Mouse (Mus musculus): ENCODE data around the gene Rdh1. TPM values are rescaled to one million over a fixed set of nuclear protein-coding genes. Genes with fewer than 3 reads are reported as not detected.

Rdh1 gene
- polyA plus RNA-seq, 1 experiment from 2014 or later, result not detected

DNA sequence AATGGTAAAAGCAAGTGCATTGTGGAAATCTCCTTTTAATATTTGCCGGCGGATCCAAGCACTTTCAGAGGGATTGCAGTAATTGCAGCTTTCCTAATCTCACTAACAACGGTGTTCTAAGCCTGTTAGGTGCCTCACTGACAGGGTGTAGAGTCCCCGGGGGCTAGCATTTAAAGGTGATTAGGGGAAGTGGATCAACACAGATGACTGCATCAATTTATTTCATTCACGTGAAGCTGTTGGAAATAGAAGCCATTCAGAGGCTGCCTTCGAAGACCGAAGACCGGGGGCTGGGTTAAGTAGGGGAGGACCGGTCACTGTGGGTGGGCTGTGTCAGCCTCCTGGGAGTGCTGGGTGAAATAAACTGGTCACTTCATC, 28.6 kb upstream of the Rdh1 start:
- DNase-seq (peak; percentile 63), ATAC-seq (ENCODE audit: low FRiP score, low TSS enrichment) (no peak)
- Histone ChIP-seq H3K4me2 (ENCODE audit: low read length) (no peak overlapping the region), H3K9me3 (ENCODE audit: control insufficient read depth, low read length) (no peaks in the 10 kb centered on the region), H3K36me3 (ENCODE audit: control insufficient read depth, insufficient read depth, low read length) (no peaks in the 10 kb centered on the region), H3K4me1 (ENCODE audit: control insufficient read depth, insufficient read depth, low read length) (peaks cover 7% of the 10 kb centered on the region; the same call in 1 of the 2 replicates), H3K9ac (replicated peaks; ENCODE audit: low read length) (0 out of 2 replicates have a peak overlapping the region, but pooled peaks have one; percentile 12), H3K27ac (replicated peaks; ENCODE audit: low read depth, low read length) (0 out of 2 replicates have a peak overlapping the region, but pooled peaks have one; percentile 26), H3K4me3 (replicated peaks; ENCODE audit: low read depth, low read length) (no peak overlapping the region), H3K27me3 (ENCODE audit: control insufficient read depth, insufficient read depth, low read length) (no peaks in the 10 kb centered on the region)
- 14% methylated on average over 9 of the region's 9 CpGs for WGBS

DNA sequence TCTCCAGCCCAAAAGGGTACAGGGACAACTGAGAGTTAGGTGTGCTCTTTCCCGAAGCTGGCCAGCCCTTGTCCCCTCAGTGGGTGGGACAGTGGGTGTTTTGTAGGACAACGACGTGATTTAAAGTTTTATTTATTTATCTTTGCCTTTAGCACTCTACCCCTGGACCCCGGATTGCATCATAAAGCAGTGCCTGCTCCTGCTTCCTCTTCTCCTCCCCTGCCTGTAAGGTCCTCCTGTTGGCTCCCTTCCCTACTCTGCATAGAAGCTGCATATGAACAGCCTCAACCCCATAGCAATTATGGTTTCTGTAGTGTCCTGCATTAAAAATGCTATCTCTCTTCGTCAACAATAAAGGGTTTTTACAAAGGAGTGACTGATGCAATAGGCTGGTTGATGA, 28.1 kb upstream of the Rdh1 start:
- ATAC-seq (ENCODE audit: low FRiP score, low TSS enrichment), result no peak
- H3K4me2 ChIP-seq (ENCODE audit: low read length), result no peak overlapping the region
- no peak overlapping the region for H3K27ac ChIP-seq (replicated peaks; ENCODE audit: low read depth, low read length)

DNA sequence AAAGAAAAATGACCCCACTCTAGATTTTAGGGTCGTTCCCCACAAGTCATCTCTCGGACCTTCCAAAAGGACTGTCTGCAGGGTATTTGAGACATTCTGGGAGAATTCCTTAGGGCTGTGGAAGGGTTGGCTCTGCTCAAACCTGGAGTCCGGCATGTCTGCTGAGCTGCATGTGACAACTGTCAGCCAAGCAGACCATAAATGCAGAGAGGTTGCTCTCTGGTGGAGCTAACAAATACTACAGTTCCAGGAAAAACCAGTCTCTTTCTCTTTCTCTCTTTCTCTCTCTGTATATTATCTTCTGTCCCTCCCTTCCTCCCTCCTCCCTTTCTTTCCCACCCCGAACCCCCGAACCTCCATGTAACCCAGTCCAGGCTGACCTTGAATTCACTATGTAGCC, 25.1 kb upstream of the Rdh1 start:
- Histone ChIP-seq H3K27me3 (ENCODE audit: control insufficient read depth, insufficient read depth, low read length) (no peaks in the 10 kb centered on the region), H3K9ac (replicated peaks; ENCODE audit: low read length) (no peak overlapping the region), H3K4me2 (ENCODE audit: low read length) (no peak overlapping the region), H3K4me1 (ENCODE audit: control insufficient read depth, insufficient read depth, low read length) (peaks cover 7% of the 10 kb centered on the region; the same call in 1 of the 2 replicates), H3K9me3 (ENCODE audit: control insufficient read depth, low read length) (no peaks in the 10 kb centered on the region), H3K36me3 (ENCODE audit: control insufficient read depth, insufficient read depth, low read length) (no peaks in the 10 kb centered on the region), H3K27ac (replicated peaks; ENCODE audit: low read depth, low read length) (no peak overlapping the region), H3K4me3 (replicated peaks; ENCODE audit: low read depth, low read length) (no peak overlapping the region)
- DNase-seq (peak; percentile 77), ATAC-seq (ENCODE audit: low FRiP score, low TSS enrichment) (no peak)
- WGBS, result 51% methylated on average over 5 of the region's 5 CpGs

More for the DNA sequence above, 28.1 kb upstream of the Rdh1 start:
- Histone ChIP-seq H3K9me3 (ENCODE audit: control insufficient read depth, low read length) (no peaks in the 10 kb centered on the region), H3K4me3 (replicated peaks; ENCODE audit: low read depth, low read length) (no peak overlapping the region), H3K36me3 (ENCODE audit: control insufficient read depth, insufficient read depth, low read length) (no peaks in the 10 kb centered on the region), H3K9ac (replicated peaks; ENCODE audit: low read length) (no peak overlapping the region), H3K4me1 (ENCODE audit: control insufficient read depth, insufficient read depth, low read length) (peaks cover 7% of the 10 kb centered on the region; the same call in 1 of the 2 replicates), H3K27me3 (ENCODE audit: control insufficient read depth, insufficient read depth, low read length) (no peaks in the 10 kb centered on the region)
- DNase-seq, result no peak
- WGBS, result 47% methylated on average over 5 of the region's 5 CpGs

DNA sequence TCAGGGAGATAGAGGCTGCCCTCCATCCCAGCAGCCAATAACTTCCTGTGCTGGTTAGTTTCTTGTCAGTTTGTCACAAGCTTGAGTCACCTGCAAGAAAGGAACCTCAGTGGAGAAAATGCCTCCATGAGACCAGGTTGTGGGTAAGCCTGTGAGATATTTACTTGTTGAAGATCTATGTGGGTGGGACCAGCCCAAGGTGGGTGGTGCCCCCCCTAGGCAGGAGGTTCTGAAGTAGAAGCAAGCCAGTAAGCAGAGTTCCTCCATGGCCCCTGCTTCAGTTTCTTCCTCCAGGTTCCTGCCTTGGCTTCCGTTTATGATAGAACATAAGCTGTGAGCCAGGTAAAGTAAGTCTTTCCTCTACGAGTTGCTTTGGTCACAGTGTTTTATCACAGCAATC, 23.3 kb upstream of the Rdh1 start:
- ATAC-seq (ENCODE audit: low FRiP score, low TSS enrichment) (no peak), DNase-seq (no peak)
- H3K36me3 ChIP-seq (ENCODE audit: control insufficient read depth, insufficient read depth, low read length), result no peaks in the 10 kb centered on the region
- WGBS, result 86% methylated on average over 2 of the region's 2 CpGs
- H3K4me1 ChIP-seq (ENCODE audit: control insufficient read depth, insufficient read depth, low read length), result peaks cover 14% of the 10 kb centered on the region
- H3K27ac ChIP-seq (replicated peaks; ENCODE audit: low read depth, low read length), result no peak overlapping the region
- H3K9ac ChIP-seq (replicated peaks; ENCODE audit: low read length), result no peak overlapping the region
- no peak overlapping the region for H3K4me3 ChIP-seq (replicated peaks; ENCODE audit: low read depth, low read length)
- no peaks in the 10 kb centered on the region for H3K27me3 ChIP-seq (ENCODE audit: control insufficient read depth, insufficient read depth, low read length)
- no peaks in the 10 kb centered on the region for H3K9me3 ChIP-seq (ENCODE audit: control insufficient read depth, low read length)
- H3K4me2 ChIP-seq (ENCODE audit: low read length), result no peak overlapping the region

DNA sequence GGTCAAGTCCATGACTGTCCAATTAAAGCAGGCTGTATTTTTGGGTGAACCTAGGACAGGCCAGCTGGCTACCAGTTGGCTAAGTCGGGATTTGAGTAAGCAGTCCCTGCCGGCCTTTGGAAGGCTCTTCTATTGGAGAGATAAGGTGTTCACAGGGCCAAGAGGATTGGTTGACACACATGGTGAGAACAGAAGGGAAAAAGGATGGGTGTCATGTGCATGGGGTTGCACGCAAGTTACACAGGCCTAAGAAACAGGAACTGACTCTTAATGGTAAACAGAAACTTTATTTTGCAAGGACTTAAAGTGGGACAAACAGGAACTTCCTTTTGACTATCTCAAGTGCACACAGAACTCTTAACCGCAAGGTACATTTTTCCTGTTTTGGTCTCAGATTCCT, 22.6 kb upstream of the Rdh1 start:
- DNase-seq (no peak), ATAC-seq (ENCODE audit: low FRiP score, low TSS enrichment) (no peak)
- H3K27me3 ChIP-seq (ENCODE audit: control insufficient read depth, insufficient read depth, low read length), result no peaks in the 10 kb centered on the region
- no peak overlapping the region for H3K4me3 ChIP-seq (replicated peaks; ENCODE audit: low read depth, low read length)
- no peak overlapping the region for H3K27ac ChIP-seq (replicated peaks; ENCODE audit: low read depth, low read length)
- no peak overlapping the region for H3K4me2 ChIP-seq (ENCODE audit: low read length)
- no peak overlapping the region for H3K9ac ChIP-seq (replicated peaks; ENCODE audit: low read length)
- H3K9me3 ChIP-seq (ENCODE audit: control insufficient read depth, low read length), result no peaks in the 10 kb centered on the region
- WGBS, result 80% methylated on average over 4 of the region's 4 CpGs
- peaks cover 5% of the 10 kb centered on the region for H3K36me3 ChIP-seq (ENCODE audit: control insufficient read depth, insufficient read depth, low read length)
- H3K4me1 ChIP-seq (ENCODE audit: control insufficient read depth, insufficient read depth, low read length), result peaks cover 12% of the 10 kb centered on the region

DNA sequence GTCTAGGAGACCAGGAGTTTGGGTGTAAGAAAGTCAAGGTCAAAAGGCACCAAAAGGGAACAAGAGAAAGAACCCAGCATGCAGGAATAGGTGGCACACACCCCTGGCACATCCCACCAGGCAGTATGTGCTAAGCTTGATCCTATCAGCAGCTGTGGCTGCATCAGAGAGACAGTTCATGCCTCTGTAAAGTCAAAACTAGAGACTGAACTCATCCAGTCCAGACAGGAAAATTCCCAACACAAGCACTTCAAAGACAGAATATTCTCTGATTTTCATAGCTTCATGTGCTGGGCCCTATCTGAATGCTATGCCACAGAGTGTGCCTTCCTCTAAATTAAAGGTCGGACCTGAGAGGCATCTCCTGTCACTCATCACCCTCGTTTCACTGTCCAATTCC, 22.0 kb upstream of the Rdh1 start:
- DNase-seq, result no peak
- H3K4me3 ChIP-seq (replicated peaks; ENCODE audit: low read depth, low read length), result no peak overlapping the region
- peaks cover 11% of the 10 kb centered on the region for H3K36me3 ChIP-seq (ENCODE audit: control insufficient read depth, insufficient read depth, low read length)
- ATAC-seq (ENCODE audit: low FRiP score, low TSS enrichment), result no peak
- no peak overlapping the region for H3K4me2 ChIP-seq (ENCODE audit: low read length)
- WGBS, result 38% methylated on average over 2 of the region's 2 CpGs
- no peaks in the 10 kb centered on the region for H3K27me3 ChIP-seq (ENCODE audit: control insufficient read depth, insufficient read depth, low read length)
- H3K9ac ChIP-seq (replicated peaks; ENCODE audit: low read length), result no peak overlapping the region
- no peaks in the 10 kb centered on the region for H3K9me3 ChIP-seq (ENCODE audit: control insufficient read depth, low read length)
- H3K4me1 ChIP-seq (ENCODE audit: control insufficient read depth, insufficient read depth, low read length), result peaks cover 12% of the 10 kb centered on the region
- H3K27ac ChIP-seq (replicated peaks; ENCODE audit: low read depth, low read length), result no peak overlapping the region

DNA sequence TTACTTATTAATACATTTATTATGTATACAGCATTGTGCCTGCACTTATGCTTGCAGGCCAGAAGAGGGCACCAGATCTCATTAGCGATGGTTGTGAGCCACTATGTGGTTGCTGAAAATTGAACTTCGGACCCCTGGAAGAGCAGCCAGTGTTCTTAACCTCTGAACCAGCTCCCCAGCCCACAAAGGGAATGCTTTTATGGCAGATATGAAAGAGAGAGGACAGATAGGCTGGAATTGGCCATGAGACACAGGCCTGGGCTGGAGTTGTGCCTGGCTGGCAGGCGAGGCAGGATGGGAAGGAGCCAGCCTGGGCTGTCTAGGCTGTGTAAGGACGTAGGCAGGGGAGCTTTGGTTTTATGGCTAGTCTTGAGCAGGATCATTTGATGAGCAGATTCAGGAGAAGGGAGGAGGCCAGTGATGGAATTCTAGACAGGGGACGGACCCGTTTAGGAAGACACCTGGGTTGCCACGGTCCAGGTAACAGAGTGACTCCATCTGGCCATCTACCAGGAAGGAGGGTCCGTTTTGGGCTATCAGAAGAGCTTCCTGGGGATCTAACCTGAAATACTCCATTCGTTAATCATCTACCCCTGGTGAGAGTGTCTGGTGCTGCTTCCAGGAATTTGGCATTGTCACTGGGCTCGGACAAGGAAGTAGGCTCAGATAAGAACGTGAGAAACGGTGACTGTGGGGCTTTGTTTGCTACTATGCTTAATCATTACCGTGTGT, 21.2 kb upstream of the Rdh1 start:
- H3K4me2 ChIP-seq (ENCODE audit: low read length), result peak overlapping the region; percentile 72
- peak; percentile 60 for DNase-seq
- H3K36me3 ChIP-seq (ENCODE audit: control insufficient read depth, insufficient read depth, low read length), result peaks cover 19% of the 10 kb centered on the region
- H3K4me1 ChIP-seq (ENCODE audit: control insufficient read depth, insufficient read depth, low read length), result peaks cover 12% of the 10 kb centered on the region
- H3K4me3 ChIP-seq (replicated peaks; ENCODE audit: low read depth, low read length), result no peak overlapping the region
- 57% methylated on average over 13 of the region's 13 CpGs for WGBS
- no peaks in the 10 kb centered on the region for H3K27me3 ChIP-seq (ENCODE audit: control insufficient read depth, insufficient read depth, low read length)
- no peak for ATAC-seq (ENCODE audit: low FRiP score, low TSS enrichment)
- no peak overlapping the region for H3K9ac ChIP-seq (replicated peaks; ENCODE audit: low read length)
- no peaks in the 10 kb centered on the region for H3K9me3 ChIP-seq (ENCODE audit: control insufficient read depth, low read length)
- no peak overlapping the region for H3K27ac ChIP-seq (replicated peaks; ENCODE audit: low read depth, low read length)

DNA sequence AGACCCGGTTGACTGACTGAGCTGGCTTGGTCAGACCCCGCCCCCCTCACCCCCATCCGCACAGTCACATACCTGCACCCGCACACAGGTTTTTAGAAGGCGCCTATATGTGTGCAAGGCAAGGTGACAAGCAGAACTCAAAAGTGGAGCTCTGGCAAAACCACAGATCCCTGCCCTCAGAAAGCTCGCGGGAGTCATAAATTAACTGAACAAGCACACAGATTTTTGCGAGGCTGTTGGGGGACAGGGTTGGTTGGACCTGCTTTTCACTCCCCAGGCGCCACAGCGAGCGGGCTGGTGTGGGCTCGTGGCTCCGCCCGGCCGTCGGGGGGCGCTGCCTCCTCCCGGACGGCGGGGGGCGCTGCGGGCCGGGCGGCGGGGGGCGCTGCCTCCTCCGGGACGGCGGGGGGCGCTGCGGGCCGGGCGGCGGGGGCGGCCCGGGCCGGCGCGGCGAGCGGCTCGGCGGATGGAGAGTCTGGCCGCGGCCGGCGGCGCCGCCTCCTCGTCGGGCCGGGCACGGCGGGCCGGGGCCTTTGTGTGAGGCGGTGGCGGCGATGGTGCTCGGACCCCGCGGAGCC, 20.3 kb upstream of the Rdh1 start, which contains the start of gene Zbtb39:
Gene Zbtb39, plus strand, starts transcription at position 456 of the 578 bp plus-strand sequence.
- ATAC-seq (ENCODE audit: low FRiP score, low TSS enrichment) (peak; percentile 86), DNase-seq (peak; percentile 89)
- Histone ChIP-seq H3K36me3 (ENCODE audit: control insufficient read depth, insufficient read depth, low read length) (peaks cover 28% of the 10 kb centered on the region), H3K4me3 (replicated peaks; ENCODE audit: low read depth, low read length) (peak within 1 kb of the TSS; percentile 92), H3K4me1 (ENCODE audit: control insufficient read depth, insufficient read depth, low read length) (peaks cover 12% of the 10 kb centered on the region), H3K4me2 (ENCODE audit: low read length) (peak within 1 kb of the TSS; percentile 72), H3K27ac (replicated peaks; ENCODE audit: low read depth, low read length) (peak within 1 kb of the TSS; percentile 84), H3K9ac (replicated peaks; ENCODE audit: low read length) (peak within 1 kb of the TSS; percentile 98), H3K9me3 (ENCODE audit: control insufficient read depth, low read length) (no peaks in the 10 kb centered on the region), H3K27me3 (ENCODE audit: control insufficient read depth, insufficient read depth, low read length) (no peaks in the 10 kb centered on the region)
- 1% methylated on average over 47 of the region's 61 CpGs for WGBS

Data from midbrain, embryonic 14.5 days (tissue).